In the genomic region with DNA sequence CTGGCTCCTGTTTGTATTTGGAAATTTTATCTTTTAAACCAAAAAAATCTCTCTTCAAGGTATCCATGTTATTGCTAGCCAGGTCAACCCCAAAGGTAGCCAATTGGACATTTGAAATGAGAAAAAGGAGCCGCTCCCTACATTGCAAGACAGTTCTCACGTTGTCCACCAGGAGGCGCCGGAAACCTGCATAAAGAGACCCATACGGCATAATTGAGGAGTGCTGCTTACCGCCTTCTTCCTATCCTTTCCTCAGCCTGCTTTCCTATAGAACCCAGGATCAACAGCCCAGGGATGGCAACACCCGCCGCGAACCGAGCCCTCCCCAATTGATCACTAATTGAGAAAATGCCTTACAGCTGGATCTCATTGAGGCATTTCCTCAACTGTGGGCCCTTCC, we compare ENCODE assay signal across 9 mouse cellular contexts. TPM values are rescaled to one million over a fixed set of nuclear protein-coding genes. Genes with fewer than 3 reads are reported as not detected.
DNase-seq lines count a peak whose midpoint lies in the region; ATAC-seq and TF ChIP-seq lines count a peak whose summit lies in the region.
"Had no signal": no experiment of that assay in that cellular context is flagged by ENCODE, and none has a peak within 500 bp of the region (broad histone marks: within the 10 kb centered on the region; RNA-seq: fewer than 3 reads in every experiment).

No protein-coding gene starts in this region.

- H3K27me3 ChIP-seq in heart, embryonic 11.5 days (ENCODE audit: control insufficient read depth, insufficient read depth, low read length) = no peaks in the 10 kb centered on the region; the same call in 1 of the 2 replicates
- H3K27me3 ChIP-seq in forebrain, embryonic 12.5 days = peaks cover 44% of the 10 kb centered on the region
- H3K27me3 ChIP-seq in small intestine, adult 2 months (ENCODE audit: control insufficient read depth, insufficient read depth, low read length) = no peaks in the 10 kb centered on the region

- TF ChIP-seq POLR2A in small intestine, adult 2 months (IDR thresholded peaks at IDR 0.05; ENCODE audit: low read depth, low read length) = no peak

- no peaks in the 10 kb centered on the region for H3K9me3 ChIP-seq in heart, embryonic 11.5 days (replicated peaks; ENCODE audit: control insufficient read depth, low read length)
- no peaks in the 10 kb centered on the region for H3K9me3 ChIP-seq in forebrain, embryonic 12.5 days

- no peak overlapping the region for H3K9ac ChIP-seq in heart, embryonic 11.5 days (ENCODE audit: low read depth, low read length)
- no peak overlapping the region for H3K9ac ChIP-seq in forebrain, embryonic 12.5 days

- 0 out of 2 replicates have a peak, but pooled peaks cover 4% of the 10 kb centered on the region for H3K4me1 ChIP-seq in heart, embryonic 11.5 days (ENCODE audit: control insufficient read depth, insufficient read depth, low read length)
- peaks cover 3% of the 10 kb centered on the region for H3K4me1 ChIP-seq in forebrain, embryonic 12.5 days
- H3K4me1 ChIP-seq in small intestine, adult 2 months (ENCODE audit: control insufficient read depth, insufficient read depth, insufficient read length, low read length) = peaks cover 26% of the 10 kb centered on the region; the same call in 1 of the 2 replicates

- H3K27ac ChIP-seq in heart, embryonic 11.5 days (ENCODE audit: low read depth, low read length) = no peak overlapping the region
- H3K27ac ChIP-seq in forebrain, embryonic 12.5 days = 0 out of 2 replicates have a peak overlapping the region, but pooled peaks have one; percentile 19
- H3K27ac ChIP-seq in small intestine, adult 2 months (ENCODE audit: insufficient read depth, low read depth, low read length) = no peak overlapping the region

- H3K4me3 ChIP-seq in heart, embryonic 11.5 days (ENCODE audit: low read depth, low read length) = no peak overlapping the region
- H3K4me3 ChIP-seq in forebrain, embryonic 12.5 days (replicated peaks) = no peak overlapping the region
- no peak overlapping the region for H3K4me3 ChIP-seq in small intestine, adult 2 months (ENCODE audit: low read depth, low read length)

- no peaks in the 10 kb centered on the region for H3K36me3 ChIP-seq in heart, embryonic 11.5 days (ENCODE audit: control insufficient read depth, insufficient read depth, low read length)
- no peaks in the 10 kb centered on the region for H3K36me3 ChIP-seq in forebrain, embryonic 12.5 days (replicated peaks)
- H3K36me3 ChIP-seq in small intestine, adult 2 months (ENCODE audit: control insufficient read depth, insufficient read depth, low read length) = no peaks in the 10 kb centered on the region

- no peak for ATAC-seq in heart, embryonic 11.5 days (replicated peaks; ENCODE audit: insufficient number of reproducible peaks, low FRiP score, low TSS enrichment)
- ATAC-seq in forebrain, embryonic 12.5 days (ENCODE audit: low FRiP score) = 0 out of 2 replicates have a peak, but pooled peaks have one; percentile 17

- WGBS in heart, embryonic 11.5 days (ENCODE audit: insufficient replicate concordance) = under 1% methylated on average over 10 of the region's 10 CpGs
- under 1% methylated on average over 10 of the region's 10 CpGs for WGBS in forebrain, embryonic 12.5 days
- under 1% methylated on average over 10 of the region's 10 CpGs for WGBS in small intestine, adult 2 months

- no peak overlapping the region for H3K4me2 ChIP-seq in heart, embryonic 11.5 days
- H3K4me2 ChIP-seq in forebrain, embryonic 12.5 days = no peak overlapping the region

- DNase-seq in heart, adult 11 months = peak; percentile 97
- peak; percentile 74 for DNase-seq in c-Kit-positive CD71-positive TER-119-positive erythroid progenitor cells, embryonic 14.5 days (ENCODE audit: low spot score)
- DNase-seq in heart, postnatal 10 days = peak; percentile 89 to 93
- DNase-seq in layer of hippocampus, adult 9-11 months = peak; percentile 69
- DNase-seq in lung, postnatal 4 days = peak; percentile 73 to 88

- intact Hi-C loops in heart, postnatal 10 days (cut with DNase I) = loop anchor here (1.0 kb wide), 1 partner anchor 77 kb away; no protein-coding TSS in a partner anchor

- TF ChIP-seq CTCF in small intestine, adult 2 months (IDR thresholded peaks at IDR 0.05; ENCODE audit: extremely low read depth, insufficient read length, insufficient replicate concordance, low read depth, low read length) = peak; percentile 95; the same call in 1 of the 2 replicates

RNA-seq across cellular contexts. Expression of gene Krt8, which starts 16.2 kb away (rescaled TPM):
- 30.4 and 36.8 TPM in 2 replicates for polyA plus RNA-seq in heart, embryonic 11.5 days (2014; fragmentation: Nextera tagmentation; extraction: Ambion mirVana)
- 10.0 and 13.4 TPM in 2 replicates for polyA plus RNA-seq in forebrain, embryonic 12.5 days (2016; fragmentation: Nextera tagmentation; extraction: Ambion mirVana)
- 1 to 10 TPM; 3.5 to 4.8 TPM for total RNA-seq in heart, postnatal 10 days (2021)
- 1,332 and 3,924 TPM in 2 replicates for polyA plus RNA-seq in small intestine, adult 2 months (2012; rRNA removed)

RNA-seq across cellular contexts. Expression of gene Krt78, which starts 34.0 kb away (rescaled TPM):
- polyA plus RNA-seq in heart, embryonic 11.5 days (2014; fragmentation: Nextera tagmentation; extraction: Ambion mirVana) = not detected in 2 replicates
- polyA plus RNA-seq in forebrain, embryonic 12.5 days (2016; fragmentation: Nextera tagmentation; extraction: Ambion mirVana) = not detected in 2 replicates
- total RNA-seq in heart, postnatal 10 days (2021) = not detected
- 0.18 and 0.23 TPM in 2 replicates for polyA plus RNA-seq in small intestine, adult 2 months (2012; rRNA removed)
- polyA plus RNA-seq: neural tube, embryonic 14.5 days had no signal

RNA-seq across cellular contexts. Expression of gene Krt18, which starts 39.9 kb away (rescaled TPM):
- 39.3 and 41.9 TPM in 2 replicates for polyA plus RNA-seq in heart, embryonic 11.5 days (2014; fragmentation: Nextera tagmentation; extraction: Ambion mirVana)
- 9.4 and 13.6 TPM in 2 replicates for polyA plus RNA-seq in forebrain, embryonic 12.5 days (2016; fragmentation: Nextera tagmentation; extraction: Ambion mirVana)
- total RNA-seq in heart, postnatal 10 days (2021) = 1 to 10 TPM; 6.5 to 7.2 TPM
- polyA plus RNA-seq in small intestine, adult 2 months (2012; rRNA removed) = 141 and 200 TPM in 2 replicates

RNA-seq across cellular contexts. Expression of gene Krt79, which starts 48.0 kb away (rescaled TPM):
- polyA plus RNA-seq in heart, embryonic 11.5 days (2014; fragmentation: Nextera tagmentation; extraction: Ambion mirVana) = 1.2 and 1.7 TPM in 2 replicates
- 0.08 and 0.15 TPM in 2 replicates for polyA plus RNA-seq in forebrain, embryonic 12.5 days (2016; fragmentation: Nextera tagmentation; extraction: Ambion mirVana)
- under 1 TPM; 0.36 to 0.40 TPM for total RNA-seq in heart, postnatal 10 days (2021)
- polyA plus RNA-seq in small intestine, adult 2 months (2012; rRNA removed) = 0.22 and 0.76 TPM in 2 replicates

Comparison
In these comparisons a context has a peak if more than half of its experiments do, and no peak if none do; other contexts are left out.
1. RNA of gene Krt8, which starts 16.2 kb away (polyA plus RNA-seq): 1,332 to 3,924 TPM in small intestine, adult 2 months; 30.4 to 36.8 TPM in heart, embryonic 11.5 days and 10.0 to 13.4 TPM in forebrain, embryonic 12.5 days; every median in the first group is over 10 times any median in the second.
2. Peak in every context shown above with its lines, with median percentiles within 50 percentile points of each other: DNase-seq.